Mouse (Mus musculus): ENCODE results near the gene Slc46a3.
"Not testable (repeated sequence)": the region's sequence is repeated elsewhere in the genome, so short reads cannot be mapped to it uniquely, and the experiment has no call there.

Gene Slc46a3

GRCm38 (mm10) chr5:147894455-147895076 lies at the start of gene Slc46a3:
Gene Slc46a3 (minus strand): TSS chr5:147894815.
- peak; percentile 95 for DNase-seq (ENCODE audit: low spot score)

GRCm38 (mm10) chr5:147939226-147939625 lies 44.6 kb upstream of the Slc46a3 start:
- no peak for DNase-seq (ENCODE audit: low spot score)

- DNase-seq (ENCODE audit: low spot score): no peak
These were observed 40.5 kb upstream of the Slc46a3 start for GRCm38 (mm10) chr5:147935096-147935495.

- no peak for DNase-seq (ENCODE audit: low spot score)
These were observed 34.3 kb upstream of the Slc46a3 start for GRCm38 (mm10) chr5:147928668-147929497.

- no peak for DNase-seq (ENCODE audit: low spot score)
These were observed 31.5 kb upstream of the Slc46a3 start for GRCm38 (mm10) chr5:147925935-147926604.

- DNase-seq (ENCODE audit: low spot score): no peak
These were observed 30.0 kb upstream of the Slc46a3 start for GRCm38 (mm10) chr5:147924621-147925020.

GRCm38 (mm10) chr5:147918044-147918846 lies 23.6 kb upstream of the Slc46a3 start:
- no peak for DNase-seq (ENCODE audit: low spot score)

GRCm38 (mm10) chr5:147916171-147916570 lies 21.6 kb upstream of the Slc46a3 start:
- DNase-seq (ENCODE audit: low spot score): no peak

GRCm38 (mm10) chr5:147915038-147915566 lies 20.5 kb upstream of the Slc46a3 start:
- DNase-seq (ENCODE audit: low spot score): no peak

GRCm38 (mm10) chr5:147913241-147913842 lies 18.7 kb upstream of the Slc46a3 start:
- no peak for DNase-seq (ENCODE audit: low spot score)

GRCm38 (mm10) chr5:147911744-147912143 lies 17.1 kb upstream of the Slc46a3 start:
- DNase-seq (ENCODE audit: low spot score): no peak

- no peak for DNase-seq (ENCODE audit: low spot score)
These were observed 16.3 kb upstream of the Slc46a3 start for GRCm38 (mm10) chr5:147910807-147911509.

GRCm38 (mm10) chr5:147907851-147908250 lies 13.2 kb upstream of the Slc46a3 start:
- DNase-seq (ENCODE audit: low spot score): no peak

GRCm38 (mm10) chr5:147907144-147907543 lies 12.5 kb upstream of the Slc46a3 start:
- DNase-seq (ENCODE audit: low spot score): no peak

- DNase-seq (ENCODE audit: low spot score): no peak
These were observed 8.6 kb upstream of the Slc46a3 start for GRCm38 (mm10) chr5:147903166-147903565.

- DNase-seq (ENCODE audit: low spot score): no peak
These were observed 7.6 kb upstream of the Slc46a3 start for GRCm38 (mm10) chr5:147902008-147902757.

- DNase-seq (ENCODE audit: low spot score): no peak
These were observed 4.4 kb upstream of the Slc46a3 start for GRCm38 (mm10) chr5:147898968-147899549.

- DNase-seq (ENCODE audit: low spot score): no peak
These were observed 3.6 kb upstream of the Slc46a3 start for GRCm38 (mm10) chr5:147898254-147898653.

GRCm38 (mm10) chr5:147896501-147896900 lies 1.9 kb upstream of the Slc46a3 start:
- DNase-seq (ENCODE audit: low spot score): not testable (repeated sequence)

All from ovary, postnatal 14 days (tissue).